Mouse (Mus musculus) effector memory CD4-positive, alpha-beta T cell, adult 5 months (primary cell): Measurements from ENCODE around the gene Mtg1. TPM values are rescaled to one million over a fixed set of nuclear protein-coding genes. Genes with fewer than 3 reads are reported as not detected.

ENCODE experiments used
- polyA plus RNA-seq: library from polyadenylated mRNA; unstranded; fragments of 100-300 nt; shearing (Covaris generic); gene quantifications from one replicate; pipeline ENCODE4 v1.2.1, GENCODE M21; 2017

Mtg1 gene
- polyA plus RNA-seq: 17.8 TPM

GRCm38 (mm10) chr7:140137135-140138020, at the start of gene Mtg1:
Gene Mtg1, plus strand, starts transcription at chr7:140137564.

GRCm38 (mm10) chr7:140092924-140093528, 44.3 kb upstream of the Mtg1 start, which contains the start of gene Prap1:
Gene Prap1, plus strand, starts transcription at chr7:140093395.

GRCm38 (mm10) chr7:140101993-140102860, 35.1 kb upstream of the Mtg1 start, which contains the start of gene Fuom:
Gene Fuom, minus strand, starts transcription at chr7:140102441.

GRCm38 (mm10) chr7:140115583-140116328, 21.6 kb upstream of the Mtg1 start, which contains the start of gene Paox:
Gene Paox, plus strand, starts transcription at chr7:140115799.

GRCm38 (mm10) chr7:140116329-140117054, 20.9 kb upstream of the Mtg1 start, which contains the start of gene Echs1:
Gene Echs1, minus strand, starts transcription at chr7:140116476.

GRCm38 (mm10) chr7:140154218-140154927, 17.0 kb downstream of the Mtg1 start, which contains the start of gene Sprn:
Gene Sprn, minus strand, starts transcription at chr7:140154877.

GRCm38 (mm10) chr7:140164664-140165063, 27.3 kb downstream of the Mtg1 start, which contains the start of gene Olfr522:
Gene Olfr522, minus strand, starts transcription at chr7:140164764.

GRCm38 (mm10) chr7:140172936-140173335, 35.6 kb downstream of the Mtg1 start, which contains the start of gene Olfr523:
Gene Olfr523, plus strand, starts transcription at chr7:140173217.

Other genes starting within 250 kb of the Mtg1 start
- gene Kndc1, start 242.9 kb upstream of the Mtg1 start, polyA plus RNA-seq: 0.16 TPM
- gene Utf1, start 193.8 kb upstream of the Mtg1 start, polyA plus RNA-seq: 9.8 TPM
- gene 6430531B16Rik, start 158.8 kb upstream of the Mtg1 start, polyA plus RNA-seq: 0.87 TPM
- 11.3 TPM for gene Adam8, start 145.0 kb upstream of the Mtg1 start, polyA plus RNA-seq
- 46.2 TPM for gene Zfp511, start 101.2 kb upstream of the Mtg1 start, polyA plus RNA-seq
- 29.8 TPM for gene Tubgcp2, start 100.9 kb upstream of the Mtg1 start, polyA plus RNA-seq
- gene Msx3, start 88.5 kb upstream of the Mtg1 start, polyA plus RNA-seq: not detected
- not detected for gene Caly, start 55.0 kb upstream of the Mtg1 start, polyA plus RNA-seq
- not detected for gene Prap1, start 44.2 kb upstream of the Mtg1 start, polyA plus RNA-seq
- gene Fuom, start 35.1 kb upstream of the Mtg1 start, polyA plus RNA-seq: 6.1 TPM
- gene Paox, start 21.8 kb upstream of the Mtg1 start, polyA plus RNA-seq: 2.3 TPM
- 27.2 TPM for gene Echs1, start 21.1 kb upstream of the Mtg1 start, polyA plus RNA-seq
- not detected for gene Sprn, start 17.3 kb downstream of the Mtg1 start, polyA plus RNA-seq
- gene Olfr522, start 27.2 kb downstream of the Mtg1 start, polyA plus RNA-seq: not detected
- not detected for gene Olfr523, start 35.7 kb downstream of the Mtg1 start, polyA plus RNA-seq
- gene Olfr524, start 68.4 kb downstream of the Mtg1 start, polyA plus RNA-seq: 0.85 TPM
- gene Cd163l1, start 80.7 kb downstream of the Mtg1 start, polyA plus RNA-seq: 3.7 TPM
- 9.9 TPM for gene 5830411N06Rik, start 109.7 kb downstream of the Mtg1 start, polyA plus RNA-seq
- gene Olfr525, start 183.3 kb downstream of the Mtg1 start, polyA plus RNA-seq: 0.26 TPM
- not detected for gene Olfr527, start 196.5 kb downstream of the Mtg1 start, polyA plus RNA-seq
- gene Olfr60, start 224.1 kb downstream of the Mtg1 start, polyA plus RNA-seq: 1.4 TPM
- 0.64 TPM for gene Olfr530, start 238.8 kb downstream of the Mtg1 start, polyA plus RNA-seq